Mouse (Mus musculus) forebrain, embryonic 11.5 days (tissue): Measurements from ENCODE around the gene Paqr9. TPM values are rescaled to one million over a fixed set of nuclear protein-coding genes. Genes with fewer than 3 reads are reported as not detected.

Experiments used
- ATAC-seq: fragments of 200-750 bp; cut with Nextera tagmentation; replicated peaks from 2 replicates; pipeline ENCODE4 v1.8.0; 2017; ENCODE audit warnings: moderate TSS enrichment; ENCODE audit not compliant: low FRiP score
- DNase-seq: peaks from one replicate; pipeline ENCODE4 v3.0.0-alpha.2; 2017; ENCODE audit warnings: low spot score
- H3K27ac ChIP-seq: fragments of 300-500 bp; sonication (generic); 2 replicates; pipeline ENCODE4 v1.5.1; 2014; ENCODE audit warnings: low read depth, low read length
- H3K27me3 ChIP-seq: fragments of 300-500 bp; sonication (generic); 2 replicates; pipeline ENCODE4 v1.6.1; 2014; ENCODE audit warnings: mild to moderate bottlenecking, low read length, mixed read lengths; ENCODE audit not compliant: control insufficient read depth, insufficient read depth
- H3K36me3 ChIP-seq: fragments of 300-500 bp; sonication (generic); 2 replicates; pipeline ENCODE4 v1.6.1; 2014; ENCODE audit warnings: mild to moderate bottlenecking, low read length, moderate library complexity, mixed read lengths; ENCODE audit not compliant: control insufficient read depth, insufficient read depth
- H3K4me1 ChIP-seq: fragments of 300-500 bp; sonication (generic); replicated peaks from 2 replicates; pipeline ENCODE4 v1.6.1; 2014; ENCODE audit warnings: low read length, mixed read lengths; ENCODE audit not compliant: control insufficient read depth, insufficient read depth
- H3K4me2 ChIP-seq: fragments of 300-500 bp; sonication (generic); 2 replicates; pipeline ENCODE4 v1.6.1; 2014; ENCODE audit warnings: low read depth, mild to moderate bottlenecking, low read length, moderate library complexity, mixed read lengths; ENCODE audit not compliant: severe bottlenecking
- H3K4me3 ChIP-seq: fragments of 300-500 bp; sonication (generic); 2 replicates; pipeline ENCODE4 v1.5.1; 2014; ENCODE audit warnings: low read depth, low read length
- H3K9ac ChIP-seq: fragments of 300-500 bp; sonication (generic); 2 replicates; pipeline ENCODE4 v1.6.1; 2014; ENCODE audit warnings: low read length
- H3K9me3 ChIP-seq: fragments of 300-500 bp; sonication (generic); 2 replicates; pipeline ENCODE4 v1.6.1; 2016; ENCODE audit warnings: low read length, mixed read lengths; ENCODE audit not compliant: control insufficient read depth
- WGBS: fragments of 180-500 bp; shearing (Covaris S2); extraction: QIAGEN DNeasy Blood & Tissue Kit; methylation state at CpG from one replicate; pipeline ENCODE4 v1.1.7; 2014; 5-methylcytosine and 5-hydroxymethylcytosine counted together
- polyA plus RNA-seq: library from polyadenylated mRNA; unstranded; fragments of >200 nt; fragmentation: Nextera tagmentation; extraction: Ambion mirVana; gene quantifications from 2 replicates; pipeline ENCODE4 v1.2.1, GENCODE M21; 2014

The Paqr9 gene
- polyA plus RNA-seq, 1 experiment from 2014 or later, result 0.27 TPM

- WGBS, result 88% methylated on average over 10 of the region's 10 CpGs
- DNase-seq, result no peak
- Histone ChIP-seq H3K9me3 (no peaks in the 10 kb centered on the region), H3K4me1 (no peaks in the 10 kb centered on the region), H3K9ac (no peak overlapping the region), H3K36me3 (no peaks in the 10 kb centered on the region), H3K27me3 (peaks cover 6% of the 10 kb centered on the region), H3K4me3 (no peak overlapping the region), H3K27ac (no peak overlapping the region), H3K4me2 (no peak overlapping the region)
- ATAC-seq, result no peak
These were observed 6.9 kb downstream of the Paqr9 start for GRCm38 (mm10) chr9:95566394-95566793.

- WGBS, result 63% methylated on average over 5 of the region's 5 CpGs
These were observed 7.5 kb downstream of the Paqr9 start for GRCm38 (mm10) chr9:95566931-95567330.

GRCm38 (mm10) chr9:95569249-95569648, 9.8 kb downstream of the Paqr9 start:
- WGBS, result 81% methylated on average over 5 of the region's 5 CpGs
- no peak for DNase-seq
- ATAC-seq, result no peak
- H3K27me3 ChIP-seq, result no peaks in the 10 kb centered on the region
- H3K4me2 ChIP-seq, result no peak overlapping the region
- no peak overlapping the region for H3K9ac ChIP-seq
- no peaks in the 10 kb centered on the region for H3K4me1 ChIP-seq
- H3K9me3 ChIP-seq, result no peaks in the 10 kb centered on the region
- no peaks in the 10 kb centered on the region for H3K36me3 ChIP-seq
- H3K27ac ChIP-seq, result no peak overlapping the region
- H3K4me3 ChIP-seq, result no peak overlapping the region

More at GRCm38 (mm10) chr9:95566931-95567330, 7.5 kb downstream of the Paqr9 start:
- no peak overlapping the region for H3K9ac ChIP-seq
- H3K36me3 ChIP-seq, result no peaks in the 10 kb centered on the region
- H3K27me3 ChIP-seq, result peaks cover 2% of the 10 kb centered on the region
- H3K4me3 ChIP-seq, result no peak overlapping the region
- no peak overlapping the region for H3K27ac ChIP-seq
- no peak overlapping the region for H3K4me2 ChIP-seq
- H3K9me3 ChIP-seq, result no peaks in the 10 kb centered on the region
- DNase-seq (no peak), ATAC-seq (no peak)
- no peaks in the 10 kb centered on the region for H3K4me1 ChIP-seq

- Histone ChIP-seq H3K9ac (no peak overlapping the region), H3K4me3 (no peak overlapping the region), H3K36me3 (no peaks in the 10 kb centered on the region), H3K4me2 (no peak overlapping the region), H3K27ac (no peak overlapping the region), H3K4me1 (no peaks in the 10 kb centered on the region), H3K9me3 (no peaks in the 10 kb centered on the region), H3K27me3 (no peaks in the 10 kb centered on the region)
- DNase-seq (no peak), ATAC-seq (no peak)
- WGBS, result 92% methylated on average over 5 of the region's 5 CpGs
These were observed 10.5 kb downstream of the Paqr9 start for GRCm38 (mm10) chr9:95569966-95570365.

GRCm38 (mm10) chr9:95570604-95571003, 11.1 kb downstream of the Paqr9 start:
- ATAC-seq (no peak), DNase-seq (no peak)
- Histone ChIP-seq H3K4me3 (no peak overlapping the region), H3K9ac (no peak overlapping the region), H3K4me1 (no peaks in the 10 kb centered on the region), H3K4me2 (no peak overlapping the region), H3K27me3 (no peaks in the 10 kb centered on the region), H3K9me3 (no peaks in the 10 kb centered on the region), H3K36me3 (no peaks in the 10 kb centered on the region), H3K27ac (no peak overlapping the region)
- WGBS, result 85% methylated on average over 4 of the region's 4 CpGs

- ATAC-seq (no peak), DNase-seq (no peak)
- Histone ChIP-seq H3K36me3 (no peaks in the 10 kb centered on the region), H3K4me3 (no peak overlapping the region), H3K9me3 (no peaks in the 10 kb centered on the region), H3K9ac (no peak overlapping the region), H3K4me1 (no peaks in the 10 kb centered on the region), H3K27me3 (no peaks in the 10 kb centered on the region), H3K27ac (no peak overlapping the region), H3K4me2 (no peak overlapping the region)
- WGBS, result 74% methylated on average over 4 of the region's 4 CpGs
These were observed 12.0 kb downstream of the Paqr9 start for GRCm38 (mm10) chr9:95571494-95571893.

GRCm38 (mm10) chr9:95572558-95572957, 13.1 kb downstream of the Paqr9 start:
- Histone ChIP-seq H3K4me3 (no peak overlapping the region), H3K27me3 (no peaks in the 10 kb centered on the region), H3K4me2 (no peak overlapping the region), H3K9me3 (no peaks in the 10 kb centered on the region), H3K36me3 (no peaks in the 10 kb centered on the region), H3K4me1 (no peaks in the 10 kb centered on the region), H3K27ac (no peak overlapping the region), H3K9ac (no peak overlapping the region)
- ATAC-seq (no peak), DNase-seq (no peak)
- 85% methylated on average over 5 of the region's 5 CpGs for WGBS

- H3K27ac ChIP-seq, result no peak overlapping the region
- DNase-seq (no peak), ATAC-seq (no peak)
- H3K27me3 ChIP-seq, result no peaks in the 10 kb centered on the region
- H3K36me3 ChIP-seq, result no peaks in the 10 kb centered on the region
- H3K4me1 ChIP-seq, result no peaks in the 10 kb centered on the region
- no peak overlapping the region for H3K4me3 ChIP-seq
- WGBS, result 89% methylated on average over 4 of the region's 4 CpGs
- no peak overlapping the region for H3K9ac ChIP-seq
- no peaks in the 10 kb centered on the region for H3K9me3 ChIP-seq
- no peak overlapping the region for H3K4me2 ChIP-seq
These were observed 14.7 kb downstream of the Paqr9 start for GRCm38 (mm10) chr9:95574116-95574515.

- ATAC-seq, result no peak
These were observed 18.0 kb downstream of the Paqr9 start for GRCm38 (mm10) chr9:95577502-95577901.

More at GRCm38 (mm10) chr9:95577502-95577901, 18.0 kb downstream of the Paqr9 start:
- H3K27me3 ChIP-seq, result peaks cover 4% of the 10 kb centered on the region; the same call in 1 of the 2 replicates
- no peak overlapping the region for H3K4me3 ChIP-seq
- H3K4me2 ChIP-seq, result no peak overlapping the region
- no peaks in the 10 kb centered on the region for H3K36me3 ChIP-seq
- no peak overlapping the region for H3K9ac ChIP-seq
- H3K9me3 ChIP-seq, result no peaks in the 10 kb centered on the region
- WGBS, result 89% methylated on average over 6 of the region's 6 CpGs
- DNase-seq, result no peak
- H3K4me1 ChIP-seq, result no peaks in the 10 kb centered on the region
- H3K27ac ChIP-seq, result no peak overlapping the region
